Mouse (Mus musculus) intestine, postnatal 0 days (tissue): ENCODE measurements around the gene Znhit1. TPM values are rescaled to one million over a fixed set of nuclear protein-coding genes. Genes with fewer than 3 reads are reported as not detected.
A peak's percentile ranks its signal among the peaks of the same experiment; 100 is the strongest.

Source experiments
- ATAC-seq: fragments of 200-750 bp; cut with Nextera tagmentation; 2 replicates; pipeline ENCODE4 v1.8.0; 2017; ENCODE audit warnings: mild to moderate bottlenecking, moderate TSS enrichment, moderate library complexity
- H3K27ac ChIP-seq: fragments of 300-500 bp; sonication (generic); 2 replicates; pipeline ENCODE4 v1.5.1; 2014; ENCODE audit warnings: mild to moderate bottlenecking, low read depth, low read length, moderate library complexity
- H3K27me3 ChIP-seq: fragments of 300-500 bp; sonication (generic); replicated peaks from 2 replicates; pipeline ENCODE4 v1.6.1; 2014; ENCODE audit warnings: low read length, mixed read lengths; ENCODE audit not compliant: control insufficient read depth, insufficient read depth
- H3K36me3 ChIP-seq: fragments of 300-500 bp; sonication (generic); 2 replicates; pipeline ENCODE4 v1.6.1; 2014; ENCODE audit warnings: mild to moderate bottlenecking, moderate library complexity; ENCODE audit not compliant: control insufficient read depth, insufficient read depth
- H3K4me1 ChIP-seq: fragments of 300-500 bp; sonication (generic); replicated peaks from 2 replicates; pipeline ENCODE4 v1.6.1; 2014; ENCODE audit warnings: antibody characterized with exemption, low read length, mixed read lengths; ENCODE audit not compliant: control insufficient read depth, insufficient read depth
- H3K4me2 ChIP-seq: fragments of 300-500 bp; sonication (generic); replicated peaks from 2 replicates; pipeline ENCODE4 v1.6.1; 2014; ENCODE audit warnings: low read depth, mild to moderate bottlenecking, moderate library complexity
- H3K4me3 ChIP-seq: fragments of 300-500 bp; sonication (generic); 2 replicates; pipeline ENCODE4 v1.5.1; 2014; ENCODE audit warnings: low read depth, low read length
- H3K9ac ChIP-seq: fragments of 300-500 bp; sonication (generic); 2 replicates; pipeline ENCODE4 v1.6.1; 2014; ENCODE audit warnings: mild to moderate bottlenecking, low read depth, low read length
- H3K9me3 ChIP-seq: fragments of 300-500 bp; sonication (generic); 2 replicates; pipeline ENCODE4 v1.6.1; 2016; ENCODE audit warnings: mixed run types; ENCODE audit not compliant: control insufficient read depth
- CTCF ChIP-seq: sonication (generic); IDR thresholded peaks from 2 replicates; pipeline ENCODE4 v1.5.1; 2016; ENCODE audit warnings: low read depth, mild to moderate bottlenecking, control low read depth, antibody characterized with exemption, moderate library complexity
- WGBS: fragments of 180-500 bp; shearing (Covaris S2); extraction: QIAGEN DNeasy Blood & Tissue Kit; methylation state at CpG from one replicate; pipeline ENCODE4 v1.1.7; 2014; 5-methylcytosine and 5-hydroxymethylcytosine counted together
- polyA plus RNA-seq: library from polyadenylated mRNA; unstranded; fragments of >200 nt; fragmentation: Nextera tagmentation; extraction: Ambion mirVana; gene quantifications from 2 replicates; pipeline ENCODE4 v1.2.1, GENCODE M21; 2015

Gene Znhit1
- polyA plus RNA-seq, 1 experiment from 2014 or later: 84.6 TPM

- H3K36me3 ChIP-seq: no peaks in the 10 kb centered on the region
- no peak overlapping the region for H3K9ac ChIP-seq
- WGBS: 95% methylated on average over 3 of the region's 3 CpGs
- H3K27ac ChIP-seq: no peak overlapping the region
- H3K27me3 ChIP-seq: no peaks in the 10 kb centered on the region
- no peak for TF ChIP-seq CTCF
- no peak overlapping the region for H3K4me2 ChIP-seq
- H3K4me1 ChIP-seq: no peaks in the 10 kb centered on the region
- H3K9me3 ChIP-seq: no peaks in the 10 kb centered on the region
- ATAC-seq: no peak
- no peak overlapping the region for H3K4me3 ChIP-seq
Observed at GRCm38 (mm10) chr5:137015913-137016312, 28.1 kb upstream of the Znhit1 start.

GRCm38 (mm10) chr5:137012401-137012950 is 24.7 kb upstream of the Znhit1 start:
- WGBS: 72% methylated on average over 15 of the region's 15 CpGs
- no peak for ATAC-seq

DNA sequence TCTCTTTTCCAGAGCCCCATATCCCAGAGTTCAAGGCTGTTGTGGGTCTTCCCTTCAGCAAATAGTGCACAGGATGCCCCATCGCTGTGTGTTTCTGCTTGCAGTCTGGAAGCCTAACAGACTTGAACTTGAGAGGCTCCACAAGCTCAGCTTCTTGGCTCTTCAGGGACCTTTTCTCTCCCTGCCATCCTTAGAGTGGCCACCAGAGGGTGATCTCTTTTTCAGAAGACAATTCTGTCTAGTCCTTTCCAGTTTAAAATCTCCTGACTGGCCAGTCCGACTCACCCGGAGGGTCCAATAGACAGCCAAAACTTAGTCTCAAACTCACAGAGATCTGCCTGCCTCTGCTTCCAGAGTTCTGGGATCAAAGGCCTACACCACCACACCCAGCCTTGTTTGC is 22.2 kb upstream of the Znhit1 start:
- Histone ChIP-seq H3K9me3 (no peaks in the 10 kb centered on the region), H3K4me1 (no peaks in the 10 kb centered on the region), H3K27me3 (no peaks in the 10 kb centered on the region), H3K27ac (no peak overlapping the region), H3K4me2 (no peak overlapping the region), H3K4me3 (no peak overlapping the region), H3K9ac (no peak overlapping the region), H3K36me3 (no peaks in the 10 kb centered on the region)
- peak; percentile 74 for TF ChIP-seq CTCF
- WGBS: 29% methylated on average over 3 of the region's 3 CpGs
- no peak for ATAC-seq

More at GRCm38 (mm10) chr5:137012401-137012950, 24.7 kb upstream of the Znhit1 start:
- Histone ChIP-seq H3K27me3 (no peaks in the 10 kb centered on the region), H3K4me1 (no peaks in the 10 kb centered on the region), H3K27ac (no peak overlapping the region), H3K36me3 (no peaks in the 10 kb centered on the region), H3K4me2 (no peak overlapping the region), H3K9ac (no peak overlapping the region), H3K4me3 (no peak overlapping the region), H3K9me3 (no peaks in the 10 kb centered on the region)
- TF ChIP-seq CTCF: no peak

DNA sequence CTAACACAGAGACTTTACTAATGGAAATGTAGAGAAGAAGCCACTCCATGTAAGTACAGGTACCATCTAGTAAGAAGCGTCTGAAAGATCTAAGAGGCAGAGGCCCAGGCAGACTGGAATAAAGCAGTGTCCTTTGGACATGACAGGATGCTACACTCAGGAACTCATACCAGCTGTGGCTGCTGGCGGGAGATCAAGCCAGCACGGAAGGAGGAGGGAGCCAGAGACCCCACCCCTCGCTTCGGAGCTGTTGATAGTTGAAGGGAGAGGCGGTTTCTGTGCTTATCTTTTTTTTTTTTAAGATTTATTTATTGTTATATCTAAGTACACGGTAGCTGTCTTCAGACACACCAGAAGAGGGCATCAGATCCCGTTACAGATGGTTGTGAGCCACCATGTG is 19.5 kb upstream of the Znhit1 start:
- no peak for TF ChIP-seq CTCF
- 38% methylated on average over 8 of the region's 8 CpGs for WGBS
- Histone ChIP-seq H3K4me2 (no peak overlapping the region), H3K4me1 (no peaks in the 10 kb centered on the region), H3K27me3 (no peaks in the 10 kb centered on the region), H3K9ac (no peak overlapping the region), H3K36me3 (no peaks in the 10 kb centered on the region), H3K9me3 (no peaks in the 10 kb centered on the region), H3K4me3 (no peak overlapping the region), H3K27ac (no peak overlapping the region)
- ATAC-seq: no peak

GRCm38 (mm10) chr5:137000612-137001011 is 12.8 kb upstream of the Znhit1 start:
- no peaks in the 10 kb centered on the region for H3K9me3 ChIP-seq
- no peak overlapping the region for H3K9ac ChIP-seq
- no peak overlapping the region for H3K4me3 ChIP-seq
- no peak for TF ChIP-seq CTCF
- ATAC-seq: no peak
- no peaks in the 10 kb centered on the region for H3K4me1 ChIP-seq
- H3K4me2 ChIP-seq: no peak overlapping the region
- no peaks in the 10 kb centered on the region for H3K27me3 ChIP-seq
- H3K27ac ChIP-seq: no peak overlapping the region
- WGBS: 74% methylated on average over 2 of the region's 2 CpGs
- peaks cover 10% of the 10 kb centered on the region; the same call in 1 of the 2 replicates for H3K36me3 ChIP-seq

GRCm38 (mm10) chr5:136999449-136999848 is 11.6 kb upstream of the Znhit1 start:
- WGBS: 52% methylated on average over 4 of the region's 5 CpGs
- H3K4me2 ChIP-seq: no peak overlapping the region
- H3K36me3 ChIP-seq: peaks cover 21% of the 10 kb centered on the region; the same call in 1 of the 2 replicates
- TF ChIP-seq CTCF: no peak
- no peaks in the 10 kb centered on the region for H3K27me3 ChIP-seq
- no peak overlapping the region for H3K9ac ChIP-seq
- H3K4me1 ChIP-seq: no peaks in the 10 kb centered on the region
- no peak overlapping the region for H3K4me3 ChIP-seq
- H3K27ac ChIP-seq: no peak overlapping the region
- no peaks in the 10 kb centered on the region for H3K9me3 ChIP-seq
- ATAC-seq: no peak

DNA sequence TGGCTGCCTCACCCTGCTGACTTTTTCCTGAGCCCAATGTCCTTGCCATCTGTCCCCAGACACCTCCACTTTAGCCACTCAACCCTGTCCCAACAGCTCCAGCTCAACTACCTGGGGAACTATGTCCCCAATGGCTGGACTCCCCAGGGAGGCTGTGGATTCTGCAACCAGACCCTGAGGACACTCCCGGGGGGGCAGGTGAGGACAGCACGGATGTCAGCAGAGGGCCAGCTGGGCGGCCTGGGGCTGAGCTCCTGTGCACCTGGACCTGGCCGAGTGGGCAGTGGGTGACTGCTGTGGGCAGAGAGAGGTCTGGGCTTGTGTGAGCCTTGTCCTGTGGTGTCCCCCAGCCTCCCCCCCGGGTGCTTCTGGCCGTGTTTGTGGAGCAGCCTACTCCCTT is 2.0 kb upstream of the Znhit1 start:
- no peak for ATAC-seq
- no peak overlapping the region for H3K4me3 ChIP-seq
- H3K9ac ChIP-seq: no peak overlapping the region
- no peak for TF ChIP-seq CTCF
- 97% methylated on average over 5 of the region's 6 CpGs for WGBS
- H3K27me3 ChIP-seq: no peaks in the 10 kb centered on the region
- H3K9me3 ChIP-seq: no peaks in the 10 kb centered on the region
- peaks cover 44% of the 10 kb centered on the region for H3K36me3 ChIP-seq
- H3K4me1 ChIP-seq: no peaks in the 10 kb centered on the region
- no peak overlapping the region for H3K4me2 ChIP-seq
- H3K27ac ChIP-seq: no peak overlapping the region
